Mouse (Mus musculus): ENCODE data around the gene Astn2.

Astn2 gene

DNA sequence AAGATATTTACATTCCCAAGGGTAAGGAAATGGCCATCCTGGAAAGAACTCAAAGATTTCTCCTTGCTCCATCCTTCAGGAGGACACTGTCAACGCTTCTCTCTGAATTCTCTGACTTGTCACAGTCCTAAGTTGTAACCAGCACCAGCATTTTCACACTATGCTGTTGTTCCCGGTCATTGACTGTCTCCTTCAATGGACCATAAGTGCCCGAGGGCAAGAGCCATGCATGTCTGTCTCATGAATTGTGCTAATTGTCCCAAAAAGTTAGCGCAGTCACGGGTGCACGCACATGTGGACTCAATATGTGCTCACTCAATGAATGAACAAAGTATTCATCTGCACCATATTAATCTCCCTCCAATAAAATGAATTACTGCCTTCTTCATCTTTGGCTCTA is 741.2 kb downstream of the Astn2 start:
- DNase-seq = no peak

- DNase-seq = peak; percentile 91
These were observed 749.7 kb downstream of the Astn2 start for GRCm38 (mm10) chr4:65654723-65655122.

DNA sequence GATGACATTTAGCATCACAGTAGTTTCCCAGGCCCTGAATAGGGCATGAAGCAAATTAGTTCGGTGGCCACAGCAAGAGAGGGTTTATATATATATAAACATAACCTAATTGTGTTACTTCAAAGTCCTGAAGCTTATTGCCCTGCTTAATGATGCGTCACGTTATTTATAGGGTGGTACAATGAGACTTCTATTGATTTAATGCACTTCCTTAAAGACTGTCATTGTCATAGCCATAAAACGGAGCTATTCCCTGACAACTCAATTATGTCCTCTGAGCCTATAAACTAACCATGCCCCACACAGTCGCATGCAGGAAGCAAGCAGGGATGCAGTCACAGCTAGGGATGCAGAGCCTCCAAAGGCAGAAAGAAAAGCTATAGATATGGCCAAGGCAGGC is 761.8 kb downstream of the Astn2 start:
- no peak for DNase-seq

DNA sequence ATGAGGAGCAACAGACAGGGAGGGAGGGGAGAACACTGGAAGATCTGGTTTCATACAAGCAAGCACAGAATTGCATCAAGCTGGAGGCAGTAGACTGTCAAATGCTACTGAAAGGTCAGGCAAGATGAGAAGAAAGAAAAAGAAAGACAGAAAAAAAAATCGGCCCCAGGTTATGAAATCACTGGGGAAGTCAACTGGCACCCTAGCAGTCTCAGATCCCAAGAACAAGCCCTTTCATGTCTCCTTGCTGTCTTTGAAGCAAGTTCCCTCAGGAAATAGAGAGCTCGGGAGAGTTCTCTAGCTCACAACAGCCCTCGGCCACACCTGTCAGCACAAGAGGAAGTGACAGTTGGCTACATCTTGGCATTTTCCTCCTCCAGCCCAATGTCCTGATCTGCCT is 766.2 kb downstream of the Astn2 start:
- no peak for DNase-seq

- no peak for DNase-seq
These were observed 784.3 kb downstream of the Astn2 start for GRCm38 (mm10) chr4:65620125-65620524.

- no peak for DNase-seq
These were observed 791.3 kb downstream of the Astn2 start for GRCm38 (mm10) chr4:65613135-65613534.

DNA sequence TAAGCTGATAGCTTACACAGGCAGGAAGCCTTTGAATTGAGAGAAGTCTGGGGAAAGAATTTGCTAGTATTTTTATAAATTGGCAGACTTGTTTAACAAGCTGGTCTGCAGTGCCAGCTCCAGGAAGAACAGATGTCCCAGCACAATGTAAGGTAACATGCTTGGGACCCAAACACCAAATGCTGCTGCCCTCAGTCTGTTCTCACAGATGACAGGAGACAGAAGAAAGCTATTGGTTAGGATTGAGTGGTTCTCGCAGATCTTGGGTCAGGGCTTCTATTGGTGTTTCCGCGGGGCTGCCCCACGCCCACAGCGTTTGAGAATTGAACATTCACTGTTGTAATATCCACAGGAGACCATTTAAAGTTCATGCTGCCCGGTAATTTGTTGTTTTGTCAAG is 793.5 kb downstream of the Astn2 start:
- no peak for DNase-seq

DNA sequence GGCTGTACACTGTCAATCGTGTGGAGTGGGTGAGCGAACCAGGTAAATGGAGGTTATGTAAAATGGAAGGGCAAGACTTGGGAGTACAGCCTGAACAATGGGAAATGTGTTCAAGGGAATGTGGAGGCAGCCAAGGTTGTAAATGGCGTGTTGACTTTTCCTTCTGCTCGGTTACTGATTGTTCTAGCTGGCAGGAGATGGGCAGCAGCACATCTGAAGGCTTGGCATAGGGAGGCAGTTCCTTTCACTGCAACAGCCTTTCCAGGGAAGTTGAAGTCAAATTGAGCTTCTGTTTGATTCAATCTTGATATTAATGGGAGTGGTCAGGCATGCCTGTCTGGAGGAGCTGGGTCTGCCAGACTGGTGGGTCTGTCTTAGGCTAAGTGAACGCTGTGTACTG is 794.1 kb downstream of the Astn2 start:
- no peak for DNase-seq

DNA sequence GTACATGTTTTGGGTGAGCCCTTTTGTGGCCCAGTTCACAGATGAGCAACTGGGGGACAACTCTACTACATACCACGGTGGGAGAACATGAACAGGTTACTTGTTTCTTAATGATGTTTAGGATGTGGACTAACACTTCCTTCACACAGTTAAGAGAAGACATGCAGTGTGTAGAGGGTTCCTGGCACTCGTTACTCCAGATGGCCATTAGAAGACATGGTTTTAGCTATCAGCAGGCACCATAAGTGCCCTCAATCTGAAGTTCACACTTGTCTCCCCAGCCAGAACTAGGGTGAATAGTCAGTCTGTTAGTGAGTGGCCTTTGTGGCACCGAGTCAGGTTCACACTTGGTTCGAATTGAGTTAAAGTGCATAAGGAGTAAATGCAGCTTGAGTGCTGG is 796.3 kb downstream of the Astn2 start:
- DNase-seq = no peak

- DNase-seq = no peak
These were observed 797.2 kb downstream of the Astn2 start for GRCm38 (mm10) chr4:65607184-65607631.

GRCm38 (mm10) chr4:65605151-65605702 is 799.2 kb downstream of the Astn2 start:
- DNase-seq = no peak

- peak; percentile 100 for DNase-seq
These were observed 799.8 kb downstream of the Astn2 start, which contains the start of gene Trim32 for GRCm38 (mm10) chr4:65604504-65605150. Trim32 (plus strand) TSS chr4:65604986.

GRCm38 (mm10) chr4:65594601-65595369 is 809.6 kb downstream of the Astn2 start:
- DNase-seq = no peak

DNA sequence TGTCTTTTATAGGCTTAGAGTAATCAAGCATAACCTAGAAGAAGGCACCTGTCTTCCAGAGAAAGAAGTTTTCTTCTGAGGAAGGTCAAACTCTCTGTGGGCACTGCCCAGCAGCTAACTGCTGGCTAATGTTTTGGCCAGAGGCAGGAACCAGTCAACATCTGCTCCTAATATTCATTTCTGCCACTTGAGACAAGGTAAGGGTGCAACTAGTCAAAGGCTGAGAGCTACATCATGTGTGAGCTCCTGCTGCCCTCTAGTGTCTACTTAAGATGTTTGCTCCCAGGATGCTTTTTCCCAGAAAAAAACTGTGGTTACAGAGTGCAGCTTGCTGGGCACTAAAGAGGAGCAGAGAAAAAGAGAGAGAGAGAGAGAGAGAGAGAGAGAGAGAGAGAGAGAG is 814.6 kb downstream of the Astn2 start:
- DNase-seq = peak; percentile 21 to 40

DNA sequence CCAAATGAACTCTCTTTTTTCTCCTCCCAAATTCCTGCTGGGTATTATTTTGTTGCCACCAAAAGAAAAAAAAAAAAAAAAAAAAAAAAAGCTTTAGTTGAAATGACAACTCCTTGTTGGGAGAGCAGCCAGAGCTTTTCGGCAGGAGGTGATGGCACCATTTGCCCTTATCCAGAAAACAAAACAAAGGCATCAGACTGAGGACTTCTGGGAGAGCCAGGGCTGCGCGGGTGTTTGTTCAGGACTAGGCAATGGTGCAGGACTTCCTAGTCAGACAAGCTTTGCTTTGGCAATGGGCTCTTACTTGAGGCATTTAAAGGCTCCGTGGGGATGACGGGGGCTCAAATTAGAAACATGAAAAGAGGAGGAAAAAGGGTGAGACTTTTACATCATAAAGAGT is 817.5 kb downstream of the Astn2 start:
- DNase-seq = no peak

- DNase-seq = no peak
These were observed 824.2 kb downstream of the Astn2 start for GRCm38 (mm10) chr4:65580254-65580653.

GRCm38 (mm10) chr4:65565493-65565892 is 838.9 kb downstream of the Astn2 start:
- DNase-seq = no peak

- DNase-seq = peak; percentile 11 to 12
These were observed 855.9 kb downstream of the Astn2 start for GRCm38 (mm10) chr4:65548561-65548960.

DNA sequence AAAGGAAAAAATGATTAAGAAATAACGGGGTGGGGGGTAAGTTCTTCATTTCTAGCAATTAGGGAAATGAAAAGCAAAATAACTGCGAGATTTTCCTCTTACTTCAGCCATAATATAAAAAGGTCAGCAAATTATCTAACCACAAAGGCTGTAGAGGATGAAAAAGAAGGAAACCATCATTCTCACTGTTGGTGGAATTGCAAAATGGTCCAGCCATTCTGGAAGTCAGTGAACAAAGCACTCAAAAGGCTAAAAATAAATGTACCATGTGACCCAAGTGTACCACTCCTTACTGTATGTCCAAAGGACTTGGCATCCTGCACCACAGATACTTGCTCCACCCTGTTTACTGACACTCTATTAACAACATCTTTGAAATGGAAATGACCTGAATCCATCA is 858.8 kb downstream of the Astn2 start:
- DNase-seq = no peak

DNA sequence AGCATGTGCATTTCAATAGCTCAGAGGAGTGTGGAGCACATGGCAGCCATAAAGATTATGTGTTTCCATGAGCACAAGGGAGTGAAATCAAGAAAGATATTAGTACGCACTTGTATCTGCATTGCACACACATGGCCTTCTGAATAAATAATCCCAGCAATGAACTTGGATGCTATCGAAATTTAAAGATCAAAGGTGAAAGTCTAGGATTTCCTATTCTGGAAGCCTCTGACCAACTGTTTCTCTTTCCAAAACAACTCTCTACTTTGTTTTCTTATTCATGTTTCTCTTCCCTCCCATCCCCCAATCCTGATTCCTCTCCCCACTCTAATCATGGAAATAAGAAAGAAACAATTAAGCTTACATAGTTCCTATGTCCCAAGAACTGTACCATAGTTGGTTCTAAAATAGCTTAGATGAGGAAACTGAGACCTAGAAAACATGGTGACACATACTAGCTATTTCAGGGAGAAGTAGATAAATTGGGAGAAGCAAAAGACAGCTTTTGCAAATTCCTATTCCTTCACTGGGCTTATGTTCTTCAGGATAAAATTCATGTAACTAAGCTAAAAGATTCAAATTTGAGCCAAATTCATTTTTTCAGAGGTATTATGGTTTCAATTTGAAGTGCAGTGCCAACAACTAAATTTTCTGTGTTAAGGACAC is 872.2 kb downstream of the Astn2 start:
- DNase-seq = no peak

GRCm38 (mm10) chr4:65531621-65532020 is 872.8 kb downstream of the Astn2 start:
- no peak for DNase-seq

- DNase-seq = no peak
These were observed 873.5 kb downstream of the Astn2 start for GRCm38 (mm10) chr4:65530901-65531300.

DNA sequence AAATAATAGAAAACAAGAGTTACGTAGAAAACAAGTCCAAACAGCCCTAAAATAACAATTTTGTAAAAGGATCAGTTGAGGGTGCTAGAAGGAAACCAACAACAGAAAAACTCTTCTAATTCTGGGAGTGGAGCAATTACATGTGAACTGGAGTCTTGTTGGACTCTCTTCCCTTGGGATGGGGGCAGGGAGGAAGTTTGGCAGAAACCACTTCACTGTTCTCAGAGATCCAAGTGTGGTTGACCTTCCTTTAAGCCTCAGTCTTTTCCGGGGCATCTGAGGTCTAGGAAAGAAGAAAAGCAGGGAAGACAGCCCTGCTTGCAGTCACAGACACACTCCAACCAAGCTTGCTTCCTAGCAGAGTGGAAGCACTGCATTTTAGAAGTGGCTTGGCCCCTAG is 896.3 kb downstream of the Astn2 start:
- peak; percentile 42 to 50 for DNase-seq

DNA sequence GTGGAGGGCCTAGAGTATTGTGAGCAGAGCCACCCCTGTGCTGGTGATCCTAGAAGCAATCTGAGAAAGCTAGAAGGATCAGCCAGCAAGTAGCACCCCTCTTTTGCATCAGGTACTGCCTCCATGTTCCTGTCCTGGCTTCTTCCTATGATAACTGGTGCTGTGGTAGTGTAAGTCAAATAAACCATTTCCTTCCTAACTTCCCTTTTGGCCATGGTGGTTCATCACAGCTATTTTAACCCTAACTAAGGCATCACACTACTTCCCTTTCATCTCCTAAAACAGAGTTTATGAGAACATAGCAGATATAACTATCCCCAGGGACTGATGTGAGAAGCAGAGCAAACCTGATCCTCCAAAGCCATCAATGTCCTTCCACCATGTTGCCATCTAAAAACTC is 897.5 kb downstream of the Astn2 start:
- no peak for DNase-seq
